Mouse (Mus musculus): ENCODE data around the gene Loxl3. TPM values are rescaled to one million over a fixed set of nuclear protein-coding genes. Genes with fewer than 3 reads are reported as not detected.

Gene Loxl3
- total RNA-seq (2021) = 1 to 10 TPM; 1.2 to 1.4 TPM
- long read RNA-seq, experiment 1, full-length matches to known transcripts = 2 of 4 reads
- long read RNA-seq, experiment 1, partial matches to known transcripts = 1 of 4 reads
- long read RNA-seq, experiment 1, other reads (novel, unspliced or antisense) = 1 of 4 reads
- long read RNA-seq, experiment 2, full-length matches to known transcripts = 1 of 2 reads
- long read RNA-seq, experiment 2, partial matches to known transcripts = 0 of 2 reads
- long read RNA-seq, experiment 2, other reads (novel, unspliced or antisense) = 1 of 2 reads

DNA sequence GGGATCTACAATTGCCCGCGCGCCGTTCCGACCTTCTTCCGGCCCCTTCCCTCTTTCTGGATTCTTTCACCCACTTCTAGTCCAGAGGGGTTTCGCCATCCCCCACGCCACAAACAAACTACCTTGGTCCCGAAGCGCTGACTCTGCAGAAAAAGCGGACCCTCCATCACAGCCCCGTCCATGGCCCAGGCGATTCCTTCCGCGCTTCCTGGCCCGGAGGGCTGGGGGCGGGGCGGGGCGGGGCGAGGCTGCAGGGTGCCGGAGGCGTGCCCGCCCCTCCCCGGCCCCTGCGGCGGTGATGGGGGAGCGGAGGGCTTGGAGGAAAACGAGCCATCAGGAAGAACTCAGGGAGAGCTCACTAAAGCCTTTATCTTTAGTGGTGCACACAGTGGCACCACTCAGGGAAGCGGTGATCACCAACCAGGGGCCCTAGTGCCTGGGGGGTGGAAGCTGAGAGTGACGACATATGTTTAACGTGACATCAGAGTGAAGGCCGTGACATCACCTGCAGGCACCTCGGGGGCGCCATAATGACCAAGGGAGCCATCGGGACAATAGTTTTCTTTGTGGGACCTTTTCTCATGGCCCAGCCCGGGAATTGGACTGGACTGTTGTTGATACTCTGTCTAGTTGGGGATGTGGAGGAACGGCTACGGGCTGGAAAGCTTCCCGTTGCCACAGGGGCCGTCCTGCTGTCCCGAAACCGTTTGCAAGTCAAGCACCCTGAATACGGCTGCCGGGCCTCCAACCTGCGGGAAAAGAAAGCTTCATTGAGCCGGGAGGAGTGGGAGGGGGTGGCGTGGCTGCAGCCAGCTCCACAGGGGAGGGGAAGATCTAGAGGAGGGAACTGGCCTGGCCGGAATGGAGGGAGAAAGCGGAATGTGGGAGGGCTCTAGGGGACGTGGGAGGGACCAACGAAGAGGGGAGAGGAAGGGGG is at the start of gene Loxl3, which contains the start of gene Dok1:
Gene Loxl3, plus strand, starts transcription at position 925 of the 937 bp plus-strand sequence.
Gene Dok1, minus strand, starts transcription at position 223 of the 937 bp plus-strand sequence.
- peak; percentile 76 for DNase-seq (ENCODE audit: low spot score)

DNA sequence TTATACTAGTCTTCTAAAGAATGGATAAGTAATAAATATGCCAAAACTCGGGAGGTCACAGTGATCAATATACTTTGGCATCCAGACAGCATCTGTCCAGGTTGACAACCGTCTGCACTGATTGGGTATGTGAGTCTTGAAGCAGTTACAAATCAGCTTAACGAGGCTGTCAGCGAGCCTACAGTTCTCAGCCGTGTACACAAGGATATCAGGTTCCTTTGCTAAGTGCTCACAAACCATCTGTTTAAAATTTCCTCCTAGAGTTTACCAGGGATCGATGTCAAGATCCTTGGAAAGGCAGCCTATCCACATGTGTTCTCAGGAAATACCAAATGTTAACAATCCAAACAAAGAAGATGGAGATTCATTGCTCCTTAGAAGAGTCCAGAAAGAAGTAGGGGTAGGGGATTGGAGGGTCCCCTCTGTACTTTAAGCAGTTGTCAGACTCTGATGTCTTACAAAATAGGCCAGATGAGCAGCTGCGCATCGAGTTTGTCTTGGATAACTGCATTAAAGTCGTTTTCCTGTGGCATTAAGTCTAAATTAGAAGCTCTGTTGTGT is 46.5 kb upstream of the Loxl3 start:
- no peak for DNase-seq (ENCODE audit: low spot score)

DNA sequence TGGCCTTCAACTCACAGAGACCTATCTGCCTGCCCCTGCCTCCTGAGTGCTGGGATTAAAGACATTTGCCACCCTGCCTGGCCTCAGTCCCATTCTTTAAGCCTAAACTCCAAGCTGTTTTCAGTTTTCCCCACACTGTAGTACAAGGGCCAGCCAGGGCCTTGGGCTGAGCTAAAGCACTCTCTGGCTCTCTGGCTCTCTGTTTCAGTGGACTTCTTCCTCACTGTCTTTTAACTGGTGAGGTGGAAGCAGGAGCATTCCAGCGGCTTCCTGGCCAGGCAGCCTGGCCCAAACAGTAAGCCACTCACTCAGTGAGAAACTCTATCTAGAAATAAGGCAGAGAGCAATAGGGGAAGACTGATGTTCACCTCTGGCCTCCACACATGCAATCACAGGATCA is 40.3 kb upstream of the Loxl3 start:
- DNase-seq (ENCODE audit: low spot score) = no peak

DNA sequence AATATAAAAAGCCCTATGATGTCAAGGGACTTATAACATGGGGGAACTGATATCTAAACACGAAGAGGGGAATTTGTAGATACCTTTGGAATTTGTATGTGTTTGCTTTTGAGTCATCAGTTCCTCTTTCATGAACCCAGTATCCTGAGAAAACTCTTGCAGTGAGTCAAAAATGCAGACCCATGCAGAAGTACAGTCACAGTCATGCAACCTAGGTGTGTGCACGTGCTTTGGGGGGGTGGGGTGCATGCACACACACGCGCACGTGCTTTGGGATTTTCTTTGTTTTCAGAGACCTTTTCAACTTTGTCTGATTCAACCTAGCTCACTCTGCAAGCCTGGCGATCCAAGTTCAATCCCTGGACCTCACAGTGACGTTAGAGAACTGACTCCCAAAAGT is 39.6 kb upstream of the Loxl3 start:
- no peak for DNase-seq (ENCODE audit: low spot score)

DNA sequence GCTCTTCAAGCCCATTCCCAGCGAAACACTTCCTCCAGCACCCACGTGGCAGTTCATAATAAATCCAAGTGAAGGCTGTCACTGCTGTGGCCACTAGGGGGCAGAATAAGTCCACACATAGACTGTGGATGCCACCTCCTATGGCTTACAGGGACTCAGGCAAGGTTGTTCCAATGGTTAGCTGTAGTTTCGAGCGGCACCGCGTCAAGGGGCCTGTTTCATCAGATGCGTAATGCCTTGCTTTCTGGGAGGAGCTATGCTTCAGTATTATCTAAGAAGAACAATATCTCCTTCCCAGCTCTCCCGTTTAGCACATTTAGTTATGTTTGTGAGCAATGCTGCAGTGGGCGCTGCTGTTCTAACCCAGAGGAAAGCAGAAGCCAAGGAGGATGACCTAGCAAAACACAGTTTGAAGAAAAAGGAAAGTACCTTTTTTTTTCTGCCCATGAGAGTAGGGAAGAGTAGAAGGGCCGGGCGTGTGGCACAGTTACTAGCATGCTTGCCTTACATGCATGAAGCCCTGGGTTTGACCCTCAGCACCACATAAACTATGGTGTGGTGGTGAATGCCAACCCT is 37.1 kb upstream of the Loxl3 start:
- peak; percentile 94 for DNase-seq (ENCODE audit: low spot score)

DNA sequence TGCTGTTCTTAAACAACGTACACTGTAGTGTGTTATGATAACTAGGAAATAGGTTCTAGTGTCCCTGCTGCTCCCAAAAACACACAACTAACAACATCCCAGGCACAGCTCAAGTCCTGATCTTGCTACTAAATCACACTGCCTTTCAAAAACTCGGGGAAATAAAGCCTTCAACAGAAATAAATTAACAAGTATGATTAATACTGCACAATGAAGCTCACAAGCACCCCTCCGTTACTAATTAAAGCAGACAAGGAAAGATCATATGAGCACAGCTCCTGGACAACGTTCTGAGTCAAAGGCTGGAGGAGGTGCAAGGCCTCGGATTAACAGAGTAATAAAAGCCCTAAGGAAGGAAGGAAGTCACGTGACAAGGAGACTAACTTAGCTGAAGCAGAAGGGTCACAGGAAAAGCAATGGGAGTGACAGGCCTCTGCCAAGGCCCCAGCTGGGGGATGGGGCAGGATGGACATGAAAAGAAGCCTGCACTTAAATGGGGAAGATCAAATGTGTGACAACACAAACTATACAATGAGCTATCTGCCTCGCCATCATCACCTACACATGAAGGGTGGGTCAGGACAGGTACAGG is 36.4 kb upstream of the Loxl3 start:
- peak; percentile 30 for DNase-seq (ENCODE audit: low spot score)

DNA sequence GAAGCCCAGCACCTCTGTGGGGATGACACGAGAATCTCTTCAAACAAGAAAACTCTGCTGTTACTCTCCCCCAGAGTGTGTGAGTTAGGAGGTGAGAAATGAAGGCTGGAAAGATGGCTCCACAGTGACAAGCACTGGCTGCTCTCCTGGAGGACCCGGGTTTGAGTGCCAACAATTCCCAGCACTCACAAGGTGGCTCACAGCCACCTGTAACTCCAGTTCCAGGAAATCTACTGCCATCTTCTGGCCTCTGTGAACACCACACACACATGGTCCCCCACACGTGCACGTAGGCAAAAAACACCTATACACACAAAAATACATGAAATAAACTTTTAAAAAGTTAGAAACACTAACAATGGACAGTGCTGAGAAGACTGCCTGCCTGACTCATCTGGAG is 35.6 kb upstream of the Loxl3 start:
- no peak for DNase-seq (ENCODE audit: low spot score)

DNA sequence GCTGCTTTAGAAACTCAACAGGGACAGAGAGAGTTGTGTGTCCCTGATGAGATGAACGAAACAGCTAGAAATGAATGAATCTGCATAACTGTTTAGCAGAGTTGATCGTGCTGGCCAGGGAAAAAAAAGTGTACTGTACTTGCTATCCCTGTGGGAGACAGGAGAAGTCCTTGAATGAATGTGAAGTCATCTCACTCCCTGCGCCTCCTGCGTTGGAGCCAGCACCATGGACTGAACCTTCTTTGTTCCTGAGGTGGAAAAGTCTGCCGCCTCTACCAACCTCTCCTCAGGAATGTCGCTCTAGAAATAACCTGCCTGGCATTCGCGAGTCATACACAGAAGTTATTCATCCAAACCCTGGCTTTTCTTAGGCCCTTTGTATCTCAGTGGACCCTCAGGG is 34.0 kb upstream of the Loxl3 start:
- DNase-seq (ENCODE audit: low spot score) = no peak

DNA sequence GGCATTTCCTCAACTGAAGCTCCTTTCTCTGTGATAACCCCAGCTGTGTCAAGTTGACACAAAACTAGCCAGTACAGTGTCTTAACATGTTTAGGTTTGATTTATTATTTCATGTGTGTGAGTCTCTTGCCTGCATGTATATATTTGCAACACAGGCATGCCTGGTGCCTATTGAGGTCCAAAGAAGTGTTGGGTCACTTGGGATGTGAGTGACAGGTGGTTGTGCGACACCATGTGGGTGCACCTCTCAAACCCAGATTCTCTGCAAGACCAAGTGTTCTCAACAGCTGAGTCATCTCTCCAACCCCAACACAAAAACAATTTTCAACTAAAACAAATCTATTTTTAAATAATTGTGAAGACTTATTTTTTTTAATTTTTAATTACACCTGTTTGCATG is 30.9 kb upstream of the Loxl3 start:
- no peak for DNase-seq (ENCODE audit: low spot score)

DNA sequence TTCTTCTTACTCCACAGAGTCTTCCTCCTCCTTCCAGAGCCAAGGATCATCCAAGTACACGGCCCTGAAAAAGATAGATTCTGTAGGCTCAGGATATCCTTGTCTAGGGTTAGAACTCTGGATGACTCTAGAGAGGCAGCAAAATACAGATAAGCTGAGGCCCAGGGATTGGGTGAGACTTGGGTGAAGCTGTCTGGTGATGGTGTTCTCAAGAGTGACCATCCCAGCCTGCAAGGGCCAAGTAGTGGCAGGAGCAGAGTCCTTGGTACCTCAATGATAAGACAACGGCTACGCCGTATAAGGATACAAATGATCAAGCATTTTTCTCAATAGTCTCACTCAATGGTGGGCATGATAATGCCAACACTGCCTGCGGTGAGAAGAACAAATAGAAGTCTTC is 30.1 kb upstream of the Loxl3 start:
- no peak for DNase-seq (ENCODE audit: low spot score)

DNA sequence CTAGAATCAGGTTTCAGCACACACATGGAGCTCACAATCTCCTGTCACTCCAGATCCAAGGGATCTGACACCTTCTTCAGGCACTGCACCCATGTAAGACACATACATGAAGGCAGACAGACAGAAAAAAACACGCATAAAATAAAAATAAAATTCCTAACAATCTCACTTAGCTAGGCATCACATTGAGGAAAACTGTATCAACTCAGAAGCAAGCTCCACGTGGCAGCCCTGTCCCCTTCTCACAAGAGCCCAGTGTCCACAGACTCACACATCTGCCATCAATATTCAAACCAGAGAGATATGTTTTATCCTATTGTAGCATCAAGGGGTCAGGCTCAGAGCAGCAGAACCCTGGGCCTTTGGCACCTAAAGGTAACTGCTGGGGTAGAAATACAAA is 29.7 kb upstream of the Loxl3 start:
- DNase-seq (ENCODE audit: low spot score) = no peak

DNA sequence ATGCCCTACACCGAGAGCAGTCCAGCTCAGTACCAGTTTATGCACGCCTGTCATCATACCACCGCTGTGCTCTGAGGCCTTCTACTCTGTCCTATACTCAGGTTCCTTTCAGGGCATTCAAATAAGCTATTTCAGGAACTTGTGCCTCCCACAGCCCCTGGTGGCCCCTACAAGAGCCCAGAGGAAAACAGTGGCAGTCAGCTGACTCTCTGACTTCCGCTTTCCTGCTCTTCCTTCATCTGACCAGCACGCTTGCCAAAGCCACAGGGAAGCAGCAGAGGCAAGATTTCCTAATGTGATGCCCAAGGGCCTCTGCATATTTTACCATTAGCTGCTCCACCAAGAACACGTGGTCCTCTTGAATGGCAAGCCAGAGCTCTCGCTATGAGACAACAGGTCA is 29.1 kb upstream of the Loxl3 start:
- no peak for DNase-seq (ENCODE audit: low spot score)

DNA sequence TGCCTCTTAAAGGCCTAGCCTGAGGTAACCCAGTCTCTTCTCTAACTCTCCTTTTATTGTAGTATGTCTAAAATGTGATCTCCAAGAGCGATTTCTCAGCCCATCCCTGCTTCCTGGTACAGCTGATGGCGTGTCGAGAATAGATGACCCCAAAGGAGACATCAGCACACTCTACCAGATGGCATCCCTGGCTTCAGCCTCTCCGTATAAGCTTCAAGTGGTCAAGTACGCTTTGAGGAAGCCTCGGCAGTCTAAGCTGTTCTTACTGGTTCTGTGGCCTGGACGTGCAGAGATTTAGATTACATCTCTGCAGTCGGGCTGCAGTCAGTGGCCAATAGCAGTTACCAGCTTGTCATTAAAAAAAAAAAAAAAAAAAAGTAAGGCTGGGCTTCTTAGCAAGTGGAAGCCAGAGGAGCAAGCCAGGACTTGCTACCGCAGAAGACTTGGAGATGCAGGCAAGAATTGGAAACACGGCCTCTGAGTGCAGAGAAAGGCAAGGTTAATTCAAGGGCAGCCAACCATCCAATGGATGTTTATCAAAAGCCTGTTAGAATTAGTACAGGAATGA is 28.4 kb upstream of the Loxl3 start:
- DNase-seq (ENCODE audit: low spot score) = no peak

DNA sequence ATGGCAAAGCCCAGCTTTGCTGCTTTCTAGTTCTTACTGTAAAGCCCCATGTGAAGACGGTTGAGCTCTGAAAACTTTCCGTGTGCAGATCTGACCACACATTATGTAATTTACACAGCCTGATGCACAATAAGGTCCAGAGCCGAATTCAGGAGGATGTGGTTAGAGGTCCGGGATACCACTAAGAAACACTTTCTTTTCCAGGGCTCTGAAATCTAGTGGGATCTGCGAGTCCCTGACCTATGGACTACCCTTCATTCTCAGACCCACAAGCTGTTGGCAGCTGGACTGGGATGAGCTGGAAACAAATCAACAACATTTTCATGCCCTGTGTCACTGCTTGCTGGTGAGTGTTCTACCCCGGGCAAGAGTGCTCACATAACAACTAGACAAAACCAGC is 27.9 kb upstream of the Loxl3 start:
- no peak for DNase-seq (ENCODE audit: low spot score)

DNA sequence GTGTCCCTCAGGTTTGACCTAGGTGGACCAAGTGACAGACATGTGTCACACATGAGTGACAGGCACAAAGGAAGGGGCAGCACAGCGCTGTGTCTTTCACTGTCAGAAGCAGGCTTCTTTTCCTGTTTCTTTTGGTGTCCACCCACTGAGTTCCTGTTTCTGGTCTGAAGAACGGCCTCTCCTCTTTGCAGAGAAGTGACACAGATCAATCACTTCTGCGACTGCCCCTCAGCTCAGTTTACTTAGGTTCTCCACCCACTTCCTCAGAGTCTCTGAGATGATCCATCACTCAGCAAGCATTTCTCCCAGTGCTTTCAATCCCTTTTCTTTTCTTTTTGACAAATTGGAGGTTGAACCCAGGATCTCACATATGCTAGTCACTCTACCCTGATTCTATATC is 25.3 kb upstream of the Loxl3 start:
- DNase-seq (ENCODE audit: low spot score) = no peak

DNA sequence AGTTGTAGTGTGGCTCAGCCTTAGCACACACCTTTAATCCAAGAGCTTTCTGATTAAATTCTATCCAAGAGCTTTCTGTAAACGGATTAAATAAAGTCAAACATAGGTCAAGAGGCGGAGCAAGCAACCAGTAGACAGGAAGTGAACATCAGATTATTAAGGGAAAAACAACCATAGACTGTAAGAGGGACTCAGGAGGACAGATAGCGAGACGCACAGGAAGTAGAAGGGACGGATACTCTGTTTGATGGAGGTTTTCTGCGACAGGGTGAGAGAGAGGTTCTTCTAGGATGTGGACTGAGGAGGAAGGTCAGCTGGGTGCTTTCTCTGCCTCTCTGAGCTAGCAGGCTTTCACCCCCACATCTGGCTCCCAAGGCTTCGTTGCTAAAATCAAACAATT is 24.0 kb upstream of the Loxl3 start:
- no peak for DNase-seq (ENCODE audit: low spot score)

DNA sequence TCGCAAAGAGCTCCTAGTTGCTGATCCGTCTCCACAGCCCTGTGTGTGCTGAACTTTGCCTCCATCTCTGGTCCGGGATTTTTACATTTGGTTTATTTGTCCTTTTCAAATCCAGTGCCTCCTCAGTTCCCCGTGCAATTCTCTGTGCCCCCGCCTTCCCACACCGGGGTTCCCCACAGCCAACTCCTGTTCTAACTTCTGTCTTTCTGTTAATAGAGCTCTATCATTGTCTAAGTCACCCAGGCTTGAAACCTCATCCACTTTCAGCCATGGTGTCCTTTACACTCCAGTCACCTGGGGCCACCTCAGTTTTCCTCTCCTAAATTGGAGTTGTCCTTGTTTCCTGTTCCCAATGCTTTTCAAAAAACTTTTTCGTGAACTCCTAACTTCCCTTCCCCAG is 22.7 kb upstream of the Loxl3 start:
- no peak for DNase-seq (ENCODE audit: low spot score)

DNA sequence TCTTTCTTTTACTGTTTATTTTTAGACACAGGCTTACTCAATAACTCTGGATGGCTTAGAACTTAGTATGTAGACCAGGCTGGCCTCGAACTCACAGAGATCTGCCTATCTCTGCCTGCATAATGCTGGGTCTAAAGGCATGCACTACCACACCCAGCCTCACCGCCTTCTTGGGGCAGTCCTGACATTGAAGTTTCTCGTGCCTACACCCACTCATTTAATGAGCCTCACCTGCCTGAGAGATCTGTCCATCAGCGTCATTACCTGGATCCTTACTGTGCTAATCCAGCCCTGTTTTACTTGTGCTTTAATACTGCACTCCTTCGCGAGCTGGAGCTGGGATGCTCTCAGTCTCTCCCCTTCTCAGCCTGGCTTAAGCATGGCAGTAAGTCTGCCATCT is 22.2 kb upstream of the Loxl3 start:
- no peak for DNase-seq (ENCODE audit: low spot score)

DNA sequence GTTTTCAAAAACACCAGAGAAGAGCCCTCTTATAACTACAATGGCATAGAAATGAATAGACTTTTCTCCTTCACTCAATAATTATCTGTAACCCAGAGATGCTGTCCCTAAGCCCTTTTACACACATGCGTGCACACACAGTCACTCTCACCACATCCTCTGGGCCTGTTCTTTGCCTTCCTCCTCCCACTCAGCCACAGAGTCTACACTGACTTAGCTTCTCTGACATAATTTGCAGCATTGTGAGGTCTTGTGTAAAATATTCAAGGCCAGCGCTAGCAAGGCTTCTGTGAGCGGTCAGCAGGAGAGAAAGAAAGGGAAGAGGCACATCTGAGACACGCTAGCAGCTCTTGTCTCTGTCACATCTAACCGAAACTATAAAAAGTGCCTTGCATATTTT is 20.5 kb upstream of the Loxl3 start:
- no peak for DNase-seq (ENCODE audit: low spot score)

DNA sequence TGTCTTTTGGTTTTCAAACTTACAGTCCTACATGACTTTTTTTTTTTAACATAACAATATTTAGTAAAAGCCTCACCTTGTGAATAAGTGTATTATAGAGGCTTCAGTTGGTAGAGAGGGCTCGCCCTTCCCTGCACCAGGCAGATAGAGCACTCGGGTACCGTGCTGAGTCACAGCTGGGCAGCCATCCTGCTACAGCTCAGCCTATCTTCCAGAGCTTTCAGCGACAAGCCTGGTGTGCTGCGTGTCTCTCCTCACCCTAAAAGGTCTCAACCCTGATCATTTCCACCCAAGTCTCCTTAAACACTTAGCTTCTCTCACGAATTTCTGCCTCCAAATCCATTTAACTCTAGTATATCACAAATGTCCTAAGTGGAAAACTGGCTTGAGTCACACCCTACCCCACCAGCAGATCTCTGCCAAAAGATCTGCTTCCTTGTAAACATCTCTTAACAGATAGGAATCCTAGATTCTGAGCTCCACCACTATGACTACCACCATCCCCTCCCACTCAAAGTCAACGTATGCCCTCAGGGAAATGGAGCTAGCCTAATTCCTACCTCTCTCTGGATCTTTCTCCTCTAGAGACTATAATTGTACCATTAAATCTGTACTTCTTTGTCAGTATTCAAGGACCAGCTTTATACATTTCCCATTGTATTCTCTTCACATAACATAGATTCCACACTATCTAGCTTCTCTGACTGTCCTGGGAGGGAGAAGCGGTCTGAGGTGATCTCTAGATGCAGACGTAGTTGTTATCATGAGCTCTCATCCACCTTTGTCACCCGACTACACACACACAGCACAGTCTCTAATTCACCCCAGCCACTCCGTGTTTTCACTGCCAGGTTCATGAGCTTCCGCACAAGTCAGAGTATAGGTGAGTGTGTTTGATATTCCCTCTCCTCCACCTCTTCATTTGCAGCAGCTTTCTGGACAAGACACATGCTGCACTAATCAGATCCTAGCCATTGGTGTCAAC is 19.2 kb upstream of the Loxl3 start:
- DNase-seq (ENCODE audit: low spot score) = no peak

Measured in gastrocnemius, adult 18-20 months (tissue).